Mouse (Mus musculus) right cerebral cortex, postnatal 10 days (tissue): Measurements from ENCODE around the gene Rexo4.

Source experiments
- DNase-seq, 2 experiments: peaks; one replicate each; pipeline ENCODE4 v3.0.0; 2021; ENCODE audit warnings: low spot score in 2 of 2

Gene Rexo4

GRCm38 (mm10) chr2:26950411-26950810 is 13.8 kb downstream of the Rexo4 start:
- DNase-seq, result no peak

DNA sequence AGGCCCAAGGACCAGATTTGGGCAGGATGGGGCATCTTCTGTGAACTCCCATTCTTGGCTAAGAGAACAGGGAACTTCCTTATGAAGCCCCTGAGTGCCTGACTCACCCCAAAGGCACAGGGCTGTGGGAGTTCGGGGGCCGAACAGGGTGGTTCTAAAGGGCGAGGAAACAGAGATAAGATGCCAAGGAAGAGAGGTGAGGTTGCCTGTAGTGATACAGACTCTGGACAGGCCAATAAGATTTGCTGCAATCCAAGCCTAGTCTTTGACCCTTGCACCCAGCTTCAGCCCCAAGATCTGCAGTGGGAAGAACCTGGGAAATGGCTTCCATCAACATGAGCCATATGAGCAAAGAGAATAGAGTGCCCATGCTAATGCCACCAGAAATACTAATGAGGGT is 20.9 kb downstream of the Rexo4 start:
- no peak for DNase-seq

DNA sequence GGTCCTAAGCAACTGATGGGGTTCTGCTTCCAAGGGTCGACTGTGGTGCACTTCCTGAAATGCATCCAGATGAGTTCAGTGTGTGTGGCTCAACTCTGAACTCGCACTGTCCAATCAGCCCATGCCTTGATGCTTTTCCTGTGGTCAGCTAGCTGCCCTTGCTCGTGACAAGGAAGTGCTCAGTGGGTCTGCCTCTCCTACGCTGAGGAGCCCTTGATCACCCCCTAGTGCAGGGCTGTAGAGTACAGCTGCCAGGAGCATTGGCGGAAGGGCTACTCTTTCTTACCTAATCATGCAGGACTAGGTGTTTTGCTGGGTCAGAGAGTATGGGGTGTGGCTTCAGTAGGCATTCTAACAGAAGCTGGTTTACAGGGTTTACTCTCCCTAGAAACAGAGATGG is 22.6 kb downstream of the Rexo4 start:
- no peak for DNase-seq

GRCm38 (mm10) chr2:26936425-26936824 is 27.8 kb downstream of the Rexo4 start:
- no peak for DNase-seq

GRCm38 (mm10) chr2:26935286-26935685 is 28.9 kb downstream of the Rexo4 start:
- no peak for DNase-seq

- peak; percentile 95 for DNase-seq
Measured at GRCm38 (mm10) chr2:26933304-26934055, 30.7 kb downstream of the Rexo4 start, which contains the start of the genes Surf4 and Stkld1. Gene Surf4 (minus strand): TSS chr2:26933928. Gene Stkld1 (plus strand): TSS chr2:26934047.

DNA sequence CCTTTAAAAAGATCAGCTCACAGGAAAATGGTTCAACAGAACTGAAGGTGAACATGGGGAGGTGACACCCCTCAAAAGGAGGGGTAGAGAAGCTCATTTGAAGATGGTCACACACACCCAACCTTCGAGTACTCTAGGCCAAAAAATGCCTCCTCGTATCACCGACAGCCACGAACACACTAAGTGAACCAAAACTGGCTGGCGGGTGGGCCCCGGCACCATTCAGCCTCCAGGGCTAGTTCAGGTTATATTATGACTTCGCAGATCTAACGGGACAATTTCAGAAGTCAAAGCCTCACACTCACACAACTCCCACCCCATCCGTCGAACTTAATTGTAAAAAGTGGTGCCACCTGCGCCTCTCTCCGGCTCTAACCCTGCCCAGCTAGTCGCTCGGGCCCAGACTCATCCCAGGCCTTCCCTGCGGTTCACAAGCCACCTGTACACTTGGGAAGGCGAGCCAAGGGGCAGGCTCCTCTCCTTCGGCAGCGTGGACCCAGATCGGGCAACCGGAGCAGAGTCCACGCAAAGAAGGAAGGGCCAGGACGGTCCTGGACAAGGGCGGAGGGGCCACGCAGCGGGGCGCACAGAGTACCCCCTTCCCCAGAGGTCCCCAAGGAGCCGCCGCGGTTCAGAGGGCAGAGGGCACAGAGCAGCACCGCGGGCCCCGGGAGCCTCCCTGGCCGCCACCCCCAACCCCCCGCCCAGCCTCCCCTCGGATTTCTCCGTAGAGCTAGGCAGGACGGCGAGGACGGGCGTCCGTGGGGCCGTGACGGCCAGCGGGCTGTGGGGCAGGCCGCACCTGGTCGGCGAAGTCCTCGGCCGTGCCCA is 31.5 kb downstream of the Rexo4 start:
- no peak for DNase-seq

- peak; percentile 72 to 77 for DNase-seq
Measured at GRCm38 (mm10) chr2:26930390-26930789, 33.8 kb downstream of the Rexo4 start.

GRCm38 (mm10) chr2:26927745-26928476 is 36.3 kb downstream of the Rexo4 start:
- no peak for DNase-seq

GRCm38 (mm10) chr2:26921784-26922183 is 42.4 kb downstream of the Rexo4 start:
- no peak for DNase-seq

- no peak for DNase-seq
Measured at GRCm38 (mm10) chr2:26920190-26920855, 43.9 kb downstream of the Rexo4 start.

DNA sequence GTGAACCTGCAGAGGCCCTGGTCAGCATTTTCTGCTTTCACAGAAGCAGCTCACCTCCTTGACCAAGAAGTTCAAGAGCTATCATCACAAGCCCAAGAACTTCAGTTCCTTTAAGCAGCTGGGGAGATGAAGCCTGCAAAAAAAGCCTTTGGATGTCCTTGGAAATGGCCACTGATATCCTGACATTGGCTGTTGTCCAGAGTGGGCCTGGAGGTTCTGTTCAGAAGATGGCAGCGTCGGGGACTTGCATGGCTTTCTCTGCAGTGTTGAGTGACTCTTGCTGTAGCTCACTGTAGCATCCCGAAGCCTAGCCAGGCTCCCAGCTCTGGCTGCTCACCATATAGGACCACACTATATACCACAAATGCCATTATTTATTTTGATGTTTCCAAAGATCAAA is 44.5 kb downstream of the Rexo4 start:
- no peak for DNase-seq

GRCm38 (mm10) chr2:26916738-26917137 is 47.4 kb downstream of the Rexo4 start:
- no peak for DNase-seq

DNA sequence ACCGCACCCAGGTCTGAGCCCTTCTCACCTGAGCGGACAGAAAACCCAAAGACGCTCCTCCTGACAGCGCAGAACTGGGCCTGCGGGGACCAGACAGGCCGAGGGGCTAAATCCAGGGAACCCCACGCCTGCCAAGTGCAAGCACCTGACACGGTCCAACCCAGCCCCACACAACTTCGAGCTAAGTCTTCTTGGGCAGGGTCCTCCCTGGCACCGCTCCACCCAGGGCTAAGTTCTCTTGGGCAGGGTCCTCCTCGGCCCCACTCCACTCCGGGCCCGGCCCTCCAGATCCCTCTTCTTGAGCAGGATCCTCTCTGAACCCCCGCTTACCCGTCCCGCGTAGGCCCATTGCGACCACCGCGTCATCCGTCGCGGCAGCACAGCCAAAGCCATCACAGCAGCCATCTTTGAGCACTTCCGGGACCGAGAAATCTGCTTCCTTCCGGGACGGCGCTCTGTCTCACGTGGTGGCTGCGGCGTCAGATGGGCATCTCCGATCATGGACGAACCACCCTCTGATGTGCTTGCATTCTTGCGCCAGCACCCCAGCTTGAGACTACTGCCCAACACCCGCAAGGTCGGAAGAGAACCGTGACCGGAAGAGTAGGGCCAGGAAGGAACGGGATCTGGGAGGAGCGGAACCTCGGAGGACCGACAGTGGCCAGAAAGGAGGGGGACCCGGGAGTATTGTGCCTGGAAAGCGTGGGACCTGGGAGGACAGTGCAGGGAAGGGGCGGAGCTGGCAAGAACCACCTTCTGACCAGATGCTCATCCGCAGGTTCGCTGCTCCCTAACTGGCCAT is 48.1 kb downstream of the Rexo4 start, which contains the start of the genes Surf2 and Surf1:
TSS of gene Surf2 (plus strand) at position 441 of the 802 bp plus-strand sequence.
TSS of gene Surf1 (minus strand) at position 604 of the 802 bp plus-strand sequence.
- DNase-seq, result peak; percentile 91 to 94

GRCm38 (mm10) chr2:26914148-26914941 is 49.8 kb downstream of the Rexo4 start:
- no peak for DNase-seq

GRCm38 (mm10) chr2:26913416-26914147 is 50.6 kb downstream of the Rexo4 start:
- no peak for DNase-seq

DNA sequence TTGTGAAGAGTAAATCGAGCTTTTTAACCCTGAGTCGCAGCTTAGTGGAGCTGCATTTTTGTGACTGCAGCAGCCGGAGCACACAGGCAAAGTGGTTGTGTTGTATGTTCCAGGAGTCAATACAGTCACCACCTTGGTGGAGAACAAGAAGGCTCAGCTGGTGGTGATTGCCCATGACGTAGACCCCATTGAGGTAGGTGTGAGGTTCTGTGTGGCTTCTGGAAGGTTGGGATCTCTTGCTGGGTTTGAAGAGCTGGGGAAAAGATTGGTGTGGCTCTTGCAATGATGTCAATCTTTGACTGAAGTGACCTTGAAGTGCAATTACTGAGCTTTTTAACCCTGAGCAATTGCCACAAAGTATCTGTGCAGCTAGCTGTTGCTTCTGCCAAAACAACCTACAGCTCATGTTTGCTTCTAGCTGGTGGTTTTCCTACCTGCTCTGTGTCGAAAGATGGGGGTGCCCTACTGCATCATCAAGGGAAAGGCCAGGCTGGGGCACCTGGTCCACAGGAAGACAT is 51.9 kb downstream of the Rexo4 start:
- no peak for DNase-seq

- DNase-seq, result peak; percentile 77 to 83
Measured at GRCm38 (mm10) chr2:26910994-26911765, 53.0 kb downstream of the Rexo4 start.
